Mouse (Mus musculus): ENCODE data around the gene Cerk.
"Not testable (repeated sequence)": the region's sequence is repeated elsewhere in the genome, so short reads cannot be mapped to it uniquely, and the experiment has no call there.

DNA sequence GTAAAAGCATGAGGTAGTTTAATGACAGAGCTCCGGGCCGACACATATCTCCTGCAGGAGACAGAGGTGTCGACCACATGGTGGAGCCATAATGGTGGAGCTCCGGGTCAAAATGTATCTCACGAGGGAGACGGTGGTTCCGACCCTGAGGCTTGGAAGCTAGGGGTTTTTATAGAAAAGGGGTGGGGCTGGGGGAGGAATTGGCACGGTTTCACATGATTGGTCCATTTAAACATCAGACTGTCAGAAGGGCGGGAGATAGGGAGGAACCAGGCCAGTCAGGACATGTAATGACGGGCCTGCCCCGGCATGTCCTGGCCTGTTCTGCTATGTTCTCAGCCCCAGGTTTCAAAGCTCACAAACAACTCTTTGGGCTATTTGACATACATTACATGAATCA, 36.0 kb upstream of the Cerk start:
- not testable (repeated sequence) for TF ChIP-seq CTCF (IDR thresholded peaks at IDR 0.05; ENCODE audit: control insufficient read depth, insufficient read depth, low read length); POLR2A (IDR thresholded peaks at IDR 0.05; ENCODE audit: borderline replicate concordance, control insufficient read depth, low read depth, low read length)

Measured in bone marrow, adult 2 months (tissue).